Mouse (Mus musculus): Measurements from ENCODE around the gene Sp2.

DNA sequence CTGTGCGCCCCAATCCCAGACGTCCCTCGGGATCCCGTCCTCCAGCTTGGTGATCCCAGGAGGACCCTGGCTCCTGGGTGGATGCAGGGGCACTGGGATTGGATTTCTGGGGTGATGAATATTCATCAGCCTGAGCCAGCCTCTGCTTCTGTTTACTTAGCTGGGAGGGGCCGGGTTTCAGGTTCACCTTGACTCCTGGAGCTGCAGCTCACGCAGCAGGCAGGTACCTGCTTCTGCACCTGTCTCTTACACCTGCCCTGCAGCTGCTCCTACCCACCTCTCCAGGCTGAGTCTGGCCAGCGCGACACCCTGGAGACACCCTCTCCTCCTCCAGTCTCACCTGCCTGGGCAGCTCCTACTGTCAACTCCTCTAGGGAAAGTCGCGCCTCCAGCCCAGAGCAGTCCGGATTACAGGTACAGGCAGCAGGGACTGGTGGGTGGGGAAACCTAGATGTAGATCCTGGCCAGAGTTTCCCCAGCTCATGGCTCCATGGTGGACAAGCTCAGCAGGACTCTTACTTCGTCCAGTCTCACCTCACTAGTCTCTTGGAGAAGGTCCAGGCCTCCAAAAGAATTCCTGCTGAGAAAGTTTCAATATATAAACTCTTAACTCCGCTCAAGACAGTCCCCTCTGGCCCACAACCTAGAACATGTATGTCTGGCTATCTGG, 53.5 kb downstream of the Sp2 start:
- TF ChIP-seq EP300 (IDR thresholded peaks at IDR 0.05; ENCODE audit: low read depth) (no peak), CTCF (IDR thresholded peaks at IDR 0.05; ENCODE audit: low read depth) (no peak)

All from liver, embryonic 14.5 days (tissue).